Mouse (Mus musculus) urinary bladder, postnatal 36 days (tissue): ENCODE results near the gene Lrrc29.
A peak's percentile ranks its signal among the peaks of the same experiment; 100 is the strongest.

Experiments
- DNase-seq, 2 experiments: peaks; one replicate each; pipeline ENCODE4 v3.0.0; 2022; ENCODE audit warnings: low spot score in 2 of 2, mixed read lengths in 1 of 2

Gene Lrrc29

DNA sequence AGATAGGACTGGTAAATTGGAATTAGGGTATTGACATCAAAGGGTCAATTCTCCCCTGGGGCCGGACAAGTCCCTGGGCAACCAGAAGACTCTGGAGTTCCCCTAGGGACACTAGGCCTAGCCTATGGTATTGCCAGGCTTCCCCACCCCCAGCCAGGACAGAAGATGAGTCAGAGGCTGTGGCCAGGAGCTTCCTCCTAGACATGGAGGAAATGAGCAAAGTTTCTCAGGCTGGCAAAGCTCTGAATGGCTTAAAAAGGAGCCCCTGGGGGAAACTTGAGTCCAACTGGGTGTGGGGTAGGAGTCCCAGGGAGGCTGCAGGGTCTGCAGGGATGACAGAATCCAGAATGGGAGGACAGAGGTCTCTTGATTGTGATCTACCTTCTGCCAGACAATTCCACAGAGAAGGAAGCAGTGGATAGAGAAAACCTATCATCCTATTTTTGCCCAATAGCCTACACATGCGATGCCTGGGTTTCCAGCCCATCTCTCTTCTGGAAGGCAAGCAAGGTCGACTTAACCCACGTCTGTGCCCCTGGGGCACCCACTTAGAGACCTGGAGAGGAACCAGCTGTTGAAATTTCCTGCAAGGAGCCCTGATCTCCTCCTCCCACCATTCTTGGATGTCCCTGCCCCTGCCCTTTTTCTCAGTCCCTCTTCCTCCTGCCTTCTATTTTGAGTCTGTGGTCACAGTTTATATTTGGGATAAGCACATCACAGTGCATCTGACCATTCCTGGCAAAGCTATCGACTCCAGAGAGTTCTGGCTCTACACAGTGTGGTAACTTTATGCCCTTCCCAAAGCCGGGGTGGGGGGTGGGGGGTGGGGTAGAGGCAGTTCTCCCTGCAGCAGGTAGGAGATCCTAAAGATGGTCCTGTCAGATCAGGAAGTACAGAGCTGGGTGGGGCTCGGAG, 19.2 kb upstream of the Lrrc29 start:
- DNase-seq = peak in 1 of 2 experiments; percentile 56

DNA sequence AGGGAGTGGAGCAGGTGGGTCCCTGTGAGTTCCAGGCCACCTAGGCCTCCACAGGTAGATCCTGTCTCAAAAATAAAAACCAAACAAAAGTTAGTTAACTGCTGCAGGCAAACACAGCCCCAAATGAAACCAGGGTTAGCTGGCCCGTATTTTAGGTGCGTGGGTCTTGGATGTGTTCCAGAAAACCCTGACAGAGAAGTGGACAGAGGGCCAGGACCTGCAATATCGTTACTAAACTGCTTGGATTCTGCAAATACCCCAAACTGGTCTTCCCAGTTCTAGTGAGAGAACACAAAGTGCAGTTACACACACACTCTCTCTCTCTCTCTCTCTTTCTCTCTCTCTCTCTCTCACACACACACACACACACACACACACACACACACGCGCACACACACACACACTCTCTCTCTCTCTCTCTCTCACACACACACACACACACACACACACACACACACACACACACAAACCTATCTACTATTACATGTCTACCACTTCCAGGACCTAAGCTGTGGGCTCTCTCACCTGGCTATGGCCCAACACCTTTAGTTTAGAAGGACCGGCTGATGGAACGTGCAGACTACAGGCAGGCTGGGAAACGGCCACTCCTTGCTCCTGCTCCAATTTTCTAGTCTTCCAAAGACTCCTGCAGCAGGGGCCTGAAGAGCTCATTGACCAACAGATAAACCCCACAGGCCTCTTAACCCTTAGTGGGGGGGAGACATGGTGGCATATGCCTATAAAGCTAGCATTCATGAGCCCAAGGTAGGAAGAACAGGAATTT, 17.9 kb upstream of the Lrrc29 start:
- DNase-seq = no peak

DNA sequence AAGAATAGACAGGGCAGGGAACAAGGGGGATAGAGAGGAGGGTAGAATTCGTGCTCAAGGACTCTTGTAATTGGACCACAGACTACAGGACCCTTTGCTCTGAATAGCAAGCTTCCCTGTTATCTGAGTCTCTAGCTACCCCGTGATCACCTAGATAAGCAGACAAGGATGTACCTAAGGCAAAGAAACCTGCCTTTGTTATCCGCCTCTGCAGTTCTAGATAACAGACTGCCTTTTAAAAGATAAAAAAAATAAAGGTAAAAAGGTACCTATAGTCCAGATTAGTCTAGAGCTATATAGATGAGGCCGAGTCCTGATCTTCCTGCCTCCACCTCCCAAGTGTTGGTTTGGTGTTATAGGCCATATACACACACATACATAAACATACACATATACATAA, 16.7 kb upstream of the Lrrc29 start:
- DNase-seq = no peak

DNA sequence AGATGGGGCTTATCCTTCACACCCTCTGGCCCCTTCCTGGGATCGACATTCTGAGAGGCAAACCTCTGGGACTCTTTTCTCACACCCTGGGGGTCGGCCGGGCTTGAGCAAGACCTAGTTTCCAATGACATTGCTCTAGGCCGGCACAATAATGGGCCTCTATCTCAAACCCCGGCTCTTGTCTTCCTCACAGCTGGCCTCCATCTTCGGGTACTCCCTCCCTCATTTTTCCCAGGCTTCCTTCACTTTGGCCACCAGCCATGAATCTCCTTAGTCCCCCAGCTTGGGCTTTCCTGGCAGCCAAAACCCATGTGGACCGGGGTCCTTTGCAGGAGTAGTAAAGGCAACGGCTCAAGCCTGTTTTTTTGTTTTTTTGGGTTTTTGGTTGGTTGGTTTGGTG, 15.3 kb upstream of the Lrrc29 start:
- DNase-seq = no peak

DNA sequence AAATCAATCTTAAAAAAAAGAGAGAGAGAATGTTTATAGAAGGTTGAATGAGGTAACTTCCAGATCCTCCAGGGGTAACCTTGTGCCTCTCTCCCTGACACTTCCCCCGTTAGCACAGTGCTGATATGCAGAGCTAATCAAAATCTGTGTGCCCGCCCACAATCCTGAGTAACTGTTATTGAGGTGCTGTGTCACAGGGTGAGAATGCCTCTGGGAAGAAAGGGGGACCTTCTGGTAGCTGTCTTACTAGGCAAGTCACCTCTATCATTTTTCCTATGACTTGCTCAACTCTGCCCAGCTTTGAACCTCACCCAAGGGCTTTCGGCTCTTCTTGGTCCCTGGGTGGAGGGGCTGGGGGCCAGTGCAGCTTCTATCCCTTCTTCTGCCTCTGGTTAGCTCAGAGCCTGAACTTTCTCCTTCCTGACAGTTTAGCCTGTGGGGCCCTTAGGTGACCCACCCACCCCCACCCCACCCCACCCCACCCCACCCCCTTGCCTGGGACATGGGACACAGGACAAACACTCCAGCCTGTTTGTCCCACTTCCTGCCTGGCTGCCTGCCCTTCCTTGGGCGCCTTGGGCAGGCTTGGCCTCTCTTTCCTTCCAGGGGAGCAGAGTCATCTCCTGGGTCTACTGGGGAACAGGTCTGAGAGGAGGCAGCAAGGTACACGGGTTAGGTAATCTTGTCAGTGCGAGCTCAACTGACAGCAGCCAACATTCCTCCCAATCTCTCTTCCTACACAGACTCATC, 14.0 kb upstream of the Lrrc29 start:
- DNase-seq = no peak

DNA sequence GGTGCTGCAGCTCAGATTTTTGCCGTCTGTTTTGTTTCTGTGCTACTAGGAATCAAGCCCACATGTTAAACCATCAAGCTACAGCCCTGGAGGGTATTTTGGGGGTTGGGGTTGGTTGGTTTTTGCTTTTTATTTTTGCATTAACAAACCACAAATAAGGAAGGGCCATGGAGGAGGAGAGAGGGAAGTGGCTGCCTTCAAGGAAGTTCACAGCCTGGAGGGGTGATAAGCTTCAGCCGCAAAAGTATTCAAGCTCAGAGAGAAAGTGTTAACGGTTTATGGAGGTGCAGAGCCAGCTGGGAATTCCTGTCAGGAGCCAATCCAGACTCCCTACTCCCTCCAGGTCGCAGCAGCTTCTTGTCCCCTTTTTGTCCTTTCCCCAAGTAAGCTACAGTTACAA, 12.9 kb upstream of the Lrrc29 start:
- DNase-seq = no peak

DNA sequence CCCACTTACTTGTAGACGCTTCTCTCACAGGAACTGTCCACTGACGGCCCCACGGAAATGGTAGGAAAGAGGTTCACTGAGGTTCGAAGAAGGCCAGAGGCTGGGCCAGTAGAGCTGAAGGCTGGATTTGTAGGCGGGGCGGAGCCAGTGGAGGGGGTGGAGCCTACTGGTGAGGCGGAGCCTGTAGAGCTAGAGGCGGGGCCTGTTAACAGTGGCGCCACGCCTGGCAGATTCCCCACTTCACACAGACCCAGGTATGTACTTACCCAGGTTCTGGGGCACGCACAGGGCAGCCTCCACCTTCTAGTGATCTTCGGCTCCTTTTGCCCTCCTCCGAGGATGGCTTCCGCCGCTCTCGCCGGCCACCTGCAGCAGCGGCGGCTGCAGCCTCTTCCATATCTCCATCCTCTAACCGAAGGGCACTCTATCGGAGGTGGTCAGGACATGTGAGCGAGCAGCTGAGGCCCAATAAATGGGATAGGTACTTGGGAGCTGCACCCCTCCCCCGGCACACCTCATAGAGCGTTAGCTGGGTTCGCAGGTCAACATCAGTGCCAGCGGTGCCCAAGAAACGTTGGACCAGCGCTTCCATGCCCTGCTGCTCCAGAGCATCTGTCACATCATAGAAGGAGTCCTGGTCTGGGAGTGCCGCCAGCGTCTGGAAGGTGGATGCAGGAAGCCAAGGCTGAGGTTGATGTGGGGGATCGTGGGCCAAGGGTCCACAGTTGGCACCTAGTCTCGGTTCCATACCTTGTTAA, 10.5 kb upstream of the Lrrc29 start:
- no peak for DNase-seq

DNA sequence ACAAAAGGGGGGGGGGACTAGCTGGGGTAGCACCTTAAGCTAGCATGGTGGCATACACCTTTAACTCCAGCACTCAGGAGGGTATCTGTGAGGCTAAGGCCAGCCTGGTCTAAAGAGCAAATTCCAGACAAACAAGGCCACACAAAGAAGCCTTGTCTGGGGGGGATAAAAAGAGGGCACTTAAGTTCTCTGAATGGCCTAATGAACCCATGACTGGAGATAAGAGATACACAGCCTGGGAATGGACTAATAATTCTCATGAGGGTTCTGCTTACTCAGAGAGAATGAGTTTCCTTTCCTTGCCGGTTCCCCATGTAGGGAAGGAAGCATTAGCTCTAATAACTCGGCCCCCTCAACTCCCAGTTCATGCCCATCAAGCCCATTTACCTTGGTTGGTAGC, 6.4 kb upstream of the Lrrc29 start:
- no peak for DNase-seq

DNA sequence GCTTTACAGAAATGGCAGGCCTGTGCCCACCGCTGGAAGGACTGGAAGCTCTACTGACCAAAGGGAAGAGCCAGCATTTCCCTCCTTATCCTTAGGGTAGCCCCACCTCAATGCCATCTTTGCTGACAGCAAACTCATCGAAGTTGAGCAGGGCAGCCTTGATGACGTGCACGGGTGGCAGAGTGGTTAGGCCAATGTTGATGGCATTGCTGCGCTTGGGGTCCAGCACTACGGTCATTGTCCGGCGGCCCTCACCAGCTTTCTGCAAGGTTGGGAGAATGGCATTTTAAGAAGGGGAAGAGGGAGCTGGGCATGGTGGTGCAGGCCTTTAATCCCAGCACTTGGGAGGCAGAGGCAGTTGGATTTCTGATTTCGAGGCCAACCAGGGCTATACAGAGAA, 5.9 kb upstream of the Lrrc29 start:
- DNase-seq = no peak

DNA sequence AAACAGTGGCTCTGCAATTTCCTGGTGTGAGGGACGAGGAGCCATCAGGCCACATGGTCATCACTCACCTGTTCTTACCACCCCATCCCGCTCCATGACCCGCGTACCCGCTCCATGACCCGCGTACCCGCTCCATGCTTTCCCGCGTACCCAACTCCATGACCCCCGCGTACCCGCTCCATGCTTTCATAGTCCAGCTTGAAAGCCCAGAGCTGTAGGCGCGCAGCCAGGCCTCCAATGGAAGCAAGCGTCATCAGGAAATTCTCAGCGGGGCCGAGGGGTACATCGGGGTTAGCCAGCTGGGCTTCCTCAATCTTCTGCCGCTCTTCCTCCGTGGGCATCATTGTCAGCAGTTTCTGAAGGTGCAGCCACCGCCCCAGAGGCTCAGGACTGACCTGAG, 5.4 kb upstream of the Lrrc29 start:
- DNase-seq = no peak

DNA sequence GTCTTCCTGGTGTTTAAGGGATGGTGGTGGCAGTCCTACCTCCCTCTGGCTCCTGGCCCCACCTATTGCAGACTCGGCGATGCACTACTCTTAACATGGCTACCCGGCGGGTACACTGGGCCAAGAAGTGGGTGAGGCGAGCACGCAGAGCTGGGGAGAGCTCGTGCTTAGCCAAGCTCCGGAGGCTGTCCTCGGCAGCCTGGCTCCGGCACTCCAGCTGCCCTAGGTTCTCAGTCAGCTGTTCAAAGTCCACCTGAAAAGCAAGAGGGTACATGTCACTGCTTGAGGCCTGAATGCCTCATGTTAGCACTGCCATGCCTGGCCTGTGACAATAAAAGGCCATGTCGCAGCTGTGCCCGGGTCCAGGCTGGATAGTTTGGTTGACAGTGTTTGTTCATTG, 4.2 kb upstream of the Lrrc29 start:
- no peak for DNase-seq

DNA sequence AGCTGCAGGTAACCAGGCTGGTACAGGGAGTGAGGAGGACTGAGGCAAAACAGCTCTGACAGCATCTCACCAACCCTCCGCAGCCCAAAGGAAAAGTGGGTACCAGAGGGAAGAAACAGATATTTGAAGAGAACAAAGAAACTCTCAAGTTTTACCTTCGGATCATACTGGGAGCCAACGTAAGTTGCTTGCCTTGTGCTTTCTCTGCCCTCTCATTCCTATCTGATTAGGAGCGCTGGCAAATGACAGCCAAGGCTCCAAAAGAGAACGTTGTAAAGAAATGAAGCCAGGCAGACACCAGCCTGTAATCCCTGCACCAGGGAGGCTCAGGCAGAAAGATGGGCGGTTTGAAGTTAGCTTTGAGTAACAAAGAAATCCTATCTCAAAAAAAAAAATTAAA, 890 bp upstream of the Lrrc29 start:
- no peak for DNase-seq

DNA sequence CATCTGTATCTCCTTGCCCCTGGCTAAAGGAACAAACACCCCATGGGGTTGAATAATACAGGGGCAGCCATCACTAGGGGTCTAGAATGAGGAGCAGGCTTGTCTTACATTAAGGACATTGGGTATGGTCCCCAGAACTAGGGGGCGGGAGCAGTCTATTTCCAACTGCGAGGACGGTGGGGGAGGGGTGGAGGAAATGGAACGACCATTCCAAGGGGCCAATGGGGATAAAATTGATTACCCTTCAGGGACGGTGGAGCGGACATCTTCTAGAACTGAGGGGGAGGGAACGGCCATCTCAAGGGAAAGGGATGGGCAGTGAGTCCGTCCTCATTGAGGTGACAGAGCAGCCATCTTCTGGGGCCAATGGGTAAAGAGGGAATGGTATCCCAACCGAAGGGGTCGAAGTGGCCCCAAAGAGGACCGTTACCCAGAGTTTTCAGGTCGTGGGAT, 411 bp downstream of the Lrrc29 start:
- DNase-seq = no peak

DNA sequence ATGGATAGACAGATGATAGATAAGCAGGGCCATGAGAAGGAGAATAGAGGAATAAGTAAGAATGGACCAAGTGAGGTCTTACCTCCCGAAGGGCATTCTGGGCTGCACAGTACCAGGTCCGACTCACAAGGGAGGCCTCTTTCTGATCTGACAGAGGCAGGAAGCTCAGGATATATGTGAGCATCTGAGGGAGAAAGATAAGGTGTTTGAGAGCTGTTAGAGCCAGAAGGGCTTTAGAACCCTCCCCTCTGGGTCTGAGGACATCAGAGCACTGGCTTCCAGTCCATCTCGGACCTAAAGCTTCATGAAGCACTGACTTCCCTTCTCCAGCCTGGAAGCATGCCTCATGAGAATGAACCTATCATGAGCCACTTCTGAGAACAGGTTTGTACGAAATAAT, 2.9 kb downstream of the Lrrc29 start:
- no peak for DNase-seq

DNA sequence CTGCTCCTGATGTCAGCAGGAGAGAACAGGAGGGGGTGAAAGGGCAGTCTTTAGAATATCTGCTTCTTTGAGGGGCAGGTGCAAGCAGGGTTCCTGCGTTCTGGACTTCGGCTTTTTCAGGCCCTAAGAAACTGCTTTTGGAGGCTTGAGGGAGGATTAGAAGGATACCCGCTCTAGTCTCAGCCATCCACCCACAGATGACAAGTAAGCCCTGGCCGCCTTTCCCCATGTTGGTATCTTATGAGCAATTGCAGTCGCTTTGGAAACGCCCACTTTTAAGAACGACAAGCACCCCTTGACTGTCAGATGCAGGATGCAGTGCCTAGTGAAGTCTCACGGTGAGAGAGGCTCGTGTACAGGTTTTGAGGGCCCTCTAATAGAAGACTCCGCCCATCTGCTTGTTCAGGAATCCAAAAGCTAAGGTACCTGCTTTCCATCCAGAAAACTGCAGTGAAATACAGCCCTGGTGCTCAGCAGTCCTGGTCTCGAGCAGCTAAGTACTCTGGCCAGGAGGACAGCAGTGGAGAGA, 7.4 kb downstream of the Lrrc29 start:
- no peak for DNase-seq

DNA sequence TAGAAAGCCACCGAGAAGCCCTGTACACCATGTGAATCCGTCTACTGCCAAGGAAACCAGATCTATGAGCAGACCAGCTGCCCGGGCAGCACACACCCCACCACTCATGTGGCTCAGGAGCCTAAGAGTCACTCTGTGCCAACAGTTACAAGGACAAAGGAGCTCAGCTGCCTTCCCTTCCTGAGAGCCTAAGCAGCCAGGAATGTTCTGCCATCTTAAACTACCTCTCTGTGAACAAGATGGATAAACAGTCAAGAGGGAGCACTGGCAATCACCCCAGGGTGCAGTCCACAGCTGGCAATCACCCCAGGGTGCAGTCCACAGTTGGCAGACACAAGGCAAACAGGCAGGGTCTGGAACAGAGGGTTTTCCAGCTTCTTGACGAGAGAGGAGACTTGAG, 8.1 kb downstream of the Lrrc29 start:
- DNase-seq = no peak

DNA sequence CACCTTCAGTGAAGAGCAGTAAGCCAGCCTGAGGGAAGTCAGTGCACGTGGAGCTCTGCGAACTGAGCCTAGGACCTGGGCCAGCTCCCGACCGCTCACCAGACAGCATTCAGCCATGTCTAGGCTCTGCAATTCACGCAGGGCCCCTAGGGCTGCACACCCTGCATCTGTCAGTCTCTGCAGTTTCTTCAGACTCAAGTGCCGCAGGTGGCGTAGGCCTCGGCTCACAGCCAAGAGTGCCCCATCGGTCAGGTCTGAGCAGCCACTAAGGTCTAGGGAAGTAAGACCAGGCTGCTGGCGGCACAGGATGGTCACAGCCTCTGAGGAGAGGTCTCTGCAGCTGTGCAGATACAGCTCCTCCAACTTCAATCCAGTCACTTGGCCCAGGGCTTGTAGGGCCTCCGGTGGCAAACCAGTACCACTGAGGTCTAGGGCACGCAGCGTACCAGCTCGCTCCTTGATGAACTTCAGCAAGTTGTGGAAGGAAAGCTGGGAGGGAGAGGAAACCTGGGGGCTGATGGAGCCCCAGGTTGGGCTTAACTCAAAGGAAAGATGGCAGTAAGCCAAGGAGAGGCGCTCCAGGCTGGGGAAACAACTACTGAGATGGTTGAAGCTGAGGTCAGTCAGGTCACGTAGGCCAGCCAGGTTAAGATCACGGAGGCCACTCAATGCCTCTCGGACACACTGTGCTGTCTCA, 10.9 kb downstream of the Lrrc29 start:
- DNase-seq = no peak

DNA sequence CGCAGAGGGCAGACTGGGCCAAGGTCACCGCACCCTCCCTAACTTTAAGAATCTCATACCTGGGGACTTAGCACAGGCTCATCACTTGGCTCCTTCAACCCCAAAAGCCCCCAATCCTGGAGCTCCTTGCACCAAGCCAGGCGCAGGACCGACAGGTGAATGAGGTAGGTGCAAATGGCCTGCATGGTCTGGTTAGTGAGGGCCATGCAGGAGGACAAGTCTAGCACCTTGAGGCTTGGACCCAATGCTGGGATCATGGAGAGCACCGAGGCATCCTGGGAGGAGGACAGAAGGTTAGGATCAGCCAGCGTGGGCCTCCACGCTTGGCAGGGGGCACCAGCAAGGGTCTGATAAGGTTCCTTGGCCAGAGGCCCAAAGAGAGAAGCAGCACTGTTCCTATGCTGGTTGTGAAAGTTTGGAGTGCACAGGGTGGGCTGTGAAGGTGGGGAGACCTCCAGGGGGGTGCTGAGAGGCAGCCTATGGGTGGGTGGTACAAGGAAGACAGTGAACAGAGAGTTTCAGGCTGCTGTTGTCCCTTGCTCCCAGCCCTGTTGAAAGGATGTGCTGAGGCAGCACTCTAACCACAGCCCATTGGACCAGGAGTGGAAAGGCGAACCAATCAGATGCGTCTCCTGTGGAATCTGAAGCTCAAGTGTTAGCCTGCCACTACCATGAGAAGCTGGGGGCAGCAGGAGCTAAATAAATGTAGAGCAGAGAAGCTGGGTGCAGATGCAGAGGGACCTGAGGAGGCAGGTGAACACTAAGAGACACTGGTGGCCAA, 12.3 kb downstream of the Lrrc29 start:
- DNase-seq = no peak

DNA sequence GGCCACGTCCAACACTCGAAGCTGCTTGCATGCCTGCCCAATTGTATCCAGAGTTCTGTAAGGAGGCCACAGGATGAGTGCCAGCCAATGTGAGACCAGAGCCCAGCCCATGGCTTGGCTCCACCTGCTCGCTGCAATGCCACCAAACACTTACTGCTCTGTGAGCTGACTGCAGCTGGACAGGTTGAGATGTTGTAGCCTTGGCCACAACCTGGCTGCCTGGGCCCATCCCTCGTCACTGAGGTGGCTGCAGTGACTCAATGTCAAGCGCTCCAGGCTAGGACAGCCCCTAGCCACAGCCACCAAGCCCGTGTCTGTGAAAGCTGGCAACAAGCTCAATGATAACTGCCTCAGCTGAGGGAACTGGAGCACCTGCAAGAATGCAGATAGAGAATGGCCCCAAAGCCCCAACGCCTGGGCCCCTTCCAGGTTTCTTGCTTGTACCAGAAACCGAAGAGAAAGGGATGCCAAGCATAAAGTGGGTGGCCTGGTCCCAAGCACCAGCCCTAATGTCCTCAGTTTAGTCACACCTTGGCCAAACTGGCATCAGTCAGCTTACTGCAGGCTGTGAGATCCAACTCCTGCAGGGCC, 13.1 kb downstream of the Lrrc29 start:
- no peak for DNase-seq
